ENCODE assay signal across 31 mouse cellular contexts in genomic region chr11:108333006-108333405, GRCm38 (mm10). TPM values are rescaled to one million over a fixed set of nuclear protein-coding genes. Genes with fewer than 3 reads are reported as not detected.
"Had no signal": no experiment of that assay in that cellular context is flagged by ENCODE, and none has a peak within 500 bp of the region (broad histone marks: within the 10 kb centered on the region; RNA-seq: fewer than 3 reads in every experiment).

No protein-coding gene starts in this region.

- H3K4me3 ChIP-seq: embryonic facial prominence, embryonic 10.5 days; embryonic facial prominence, embryonic 12.5 days; embryonic facial prominence, embryonic 13.5 days; embryonic facial prominence, embryonic 15.5 days; erythroblast, embryonic 14.5 days; forebrain, embryonic 10.5 days; forebrain, embryonic 12.5 days; forebrain, embryonic 13.5 days; forebrain, embryonic 15.5 days; gastrocnemius, adult 2 months; heart, adult 2 months had no signal

- H3K36me3 ChIP-seq: embryonic facial prominence, embryonic 10.5 days; embryonic facial prominence, embryonic 12.5 days; embryonic facial prominence, embryonic 13.5 days; embryonic facial prominence, embryonic 15.5 days; forebrain, embryonic 10.5 days; forebrain, embryonic 12.5 days; forebrain, embryonic 15.5 days had no signal

- ATAC-seq: forebrain, embryonic 13.5 days; forebrain, embryonic 14.5 days; forebrain, embryonic 15.5 days; forebrain, embryonic 16.5 days; forebrain, postnatal 0 days had no signal

- H3K27ac ChIP-seq: embryonic facial prominence, embryonic 10.5 days; embryonic facial prominence, embryonic 12.5 days; embryonic facial prominence, embryonic 13.5 days; embryonic facial prominence, embryonic 15.5 days; forebrain, embryonic 10.5 days; forebrain, embryonic 12.5 days; forebrain, embryonic 13.5 days; forebrain, embryonic 15.5 days; gastrocnemius, adult 2 months; heart, adult 2 months had no signal

- H3K9me3 ChIP-seq: embryonic facial prominence, embryonic 10.5 days; embryonic facial prominence, embryonic 12.5 days; embryonic facial prominence, embryonic 13.5 days; embryonic facial prominence, embryonic 15.5 days; forebrain, embryonic 10.5 days; forebrain, embryonic 12.5 days; forebrain, embryonic 13.5 days; forebrain, embryonic 15.5 days had no signal

- H3K9ac ChIP-seq: embryonic facial prominence, embryonic 12.5 days; embryonic facial prominence, embryonic 13.5 days; embryonic facial prominence, embryonic 15.5 days; forebrain, embryonic 12.5 days; forebrain, embryonic 13.5 days; forebrain, embryonic 15.5 days; forebrain, postnatal 0 days had no signal

- DNase-seq: cerebellum, adult 8-10 months; cerebellum, adult 9-10 months; cerebellum, adult 9-11 months; cerebellum, postnatal 10 days; cerebellum, postnatal 14 days; cerebellum, postnatal 25 days; cerebellum, postnatal 36 days; embryo, embryonic 11 days; forebrain, postnatal 0 days; gastrocnemius, adult 2 months; gastrocnemius, postnatal 10 days; gastrocnemius, postnatal 14 days; gastrocnemius, postnatal 25 days; gastrocnemius, postnatal 36 days; heart, adult 11 months; heart, adult 18-20 months; heart, adult 2 months had no signal

- H3K4me2 ChIP-seq: embryonic facial prominence, embryonic 12.5 days; embryonic facial prominence, embryonic 13.5 days; embryonic facial prominence, embryonic 15.5 days; forebrain, embryonic 12.5 days; forebrain, embryonic 13.5 days; forebrain, embryonic 15.5 days had no signal

- H3K27me3 ChIP-seq: embryonic facial prominence, embryonic 12.5 days; embryonic facial prominence, embryonic 13.5 days; embryonic facial prominence, embryonic 15.5 days; forebrain, embryonic 12.5 days; forebrain, embryonic 13.5 days; forebrain, embryonic 15.5 days had no signal

RNA-seq across cellular contexts. Expression of gene Apoh, which starts 10.1 kb away (rescaled TPM):
- total RNA-seq: common myeloid progenitor, adult 5-6 weeks; granulocyte monocyte progenitor cell, adult 5-6 weeks; heart, adult 2 months had no signal
- polyA plus RNA-seq: embryonic facial prominence, embryonic 10.5 days; embryonic facial prominence, embryonic 15.5 days; erythroblast, embryonic 14.5 days; forebrain, embryonic 10.5 days; forebrain, embryonic 11.5 days; forebrain, embryonic 12.5 days; forebrain, embryonic 14.5 days; forebrain, embryonic 15.5 days had no signal
